Mouse (Mus musculus) bone marrow macrophage, adult 2 months (primary cell): ENCODE results near the gene Ppara.

Experiments used
- CTCF ChIP-seq: IDR thresholded peaks from 2 replicates; pipeline ENCODE4 v1.5.1; 2012; ENCODE audit warnings: low read depth, mild to moderate bottlenecking, low read length, moderate library complexity
- POLR2A ChIP-seq: IDR thresholded peaks from 2 replicates; pipeline ENCODE4 v1.6.1; 2012; ENCODE audit warnings: mild to moderate bottlenecking, low read depth, low read length, borderline replicate concordance

GRCm38 (mm10) chr15:85802931-85803330 lies 68.1 kb downstream of the Ppara start:
- TF ChIP-seq POLR2A (no peak), CTCF (no peak)
